Mouse (Mus musculus): ENCODE results near the gene Dnah2. TPM values are rescaled to one million over a fixed set of nuclear protein-coding genes. Genes with fewer than 3 reads are reported as not detected.

Dnah2 gene
- polyA plus RNA-seq, 1 experiment from 2014 or later = 6.2 TPM

DNA sequence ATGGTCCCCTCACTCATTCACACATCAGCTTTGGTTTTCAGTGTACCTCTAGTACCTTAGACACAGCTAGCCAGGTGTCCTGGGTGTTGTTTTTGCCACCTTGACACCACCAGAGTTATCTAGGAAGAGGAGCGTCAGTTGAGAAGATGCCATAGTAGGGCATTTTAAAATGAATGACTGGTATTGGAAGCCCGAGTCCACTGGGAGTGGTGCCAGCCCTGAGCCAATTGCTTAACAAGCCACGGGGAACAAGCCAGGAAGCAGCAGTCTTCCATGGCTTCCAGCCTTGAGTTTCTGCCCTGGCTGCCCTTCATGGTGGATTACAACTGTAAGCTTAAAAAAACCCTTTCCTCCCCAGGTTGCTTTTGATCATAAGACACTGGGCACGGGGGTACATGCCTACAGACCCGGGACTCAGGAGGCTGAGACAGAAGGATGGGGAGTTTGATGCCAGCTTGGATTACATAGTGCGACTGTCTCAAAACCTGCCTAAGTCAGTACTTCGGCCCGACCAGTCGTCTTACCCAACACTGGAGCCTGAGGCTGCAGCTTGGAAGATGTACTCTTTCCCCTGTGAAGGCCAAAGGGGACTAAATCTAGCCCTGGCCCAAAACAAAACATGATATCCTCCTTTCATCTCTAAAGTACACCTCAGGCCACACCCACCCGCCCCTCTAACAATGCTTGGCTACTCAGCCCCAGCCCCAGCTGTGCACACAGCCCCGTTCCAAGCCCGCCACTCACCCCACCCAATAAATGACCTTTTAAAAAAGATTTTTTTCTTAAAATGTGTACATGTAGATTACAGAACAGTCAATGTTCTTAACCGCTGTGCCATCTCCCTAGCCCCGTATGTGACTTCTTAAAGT is 159.1 kb downstream of the Dnah2 start:
- no peaks in the 10 kb centered on the region for H3K27me3 ChIP-seq (replicated peaks; ENCODE audit: control insufficient read depth, insufficient read depth, low read length)
- peak; percentile 26 for ATAC-seq (ENCODE audit: low read depth)
- peak overlapping the region; percentile 23; the same call in 1 of the 2 replicates for H3K4me2 ChIP-seq (ENCODE audit: low read depth, low read length)
- no peak for DNase-seq (ENCODE audit: low spot score)
- no peak overlapping the region for H3K27ac ChIP-seq (replicated peaks; ENCODE audit: low read depth, low read length)
- H3K4me1 ChIP-seq (ENCODE audit: control insufficient read depth, insufficient read depth, low read length) = peaks cover 7% of the 10 kb centered on the region; the same call in 1 of the 2 replicates
- H3K9me3 ChIP-seq (ENCODE audit: control insufficient read depth, low read length) = no peaks in the 10 kb centered on the region
- 0 out of 2 replicates have a peak, but pooled peaks cover 4% of the 10 kb centered on the region for H3K36me3 ChIP-seq (ENCODE audit: control insufficient read depth, insufficient read depth, low read length)
- 55% methylated on average over 14 of the region's 14 CpGs for WGBS
- no peak overlapping the region for H3K4me3 ChIP-seq (ENCODE audit: low read depth, low read length)
- 0 out of 2 replicates have a peak overlapping the region, but pooled peaks have one; percentile 25 for H3K9ac ChIP-seq (ENCODE audit: low read depth, low read length)

DNA sequence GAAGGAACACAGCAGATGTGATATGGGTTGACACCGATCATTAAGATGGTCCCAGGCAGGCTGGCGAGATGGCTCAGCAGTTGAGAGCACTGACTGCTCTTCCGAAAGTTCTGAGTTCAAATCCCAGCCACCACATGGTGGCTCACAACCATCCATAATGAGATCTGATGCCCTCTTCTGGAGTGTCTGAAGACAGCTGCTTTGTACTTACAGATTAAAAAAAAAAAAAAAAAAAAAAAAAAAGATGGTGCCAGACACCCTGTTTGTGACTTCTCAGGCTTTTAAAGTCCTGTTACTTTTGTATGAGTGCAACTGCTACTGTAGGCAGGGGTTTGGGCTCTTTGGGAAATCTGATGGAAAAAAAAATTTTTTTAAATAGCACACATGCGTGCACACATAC is 160.2 kb downstream of the Dnah2 start:
- H3K4me3 ChIP-seq (ENCODE audit: low read depth, low read length) = no peak overlapping the region
- WGBS = 91% methylated on average over 4 of the region's 4 CpGs
- H3K27ac ChIP-seq (replicated peaks; ENCODE audit: low read depth, low read length) = no peak overlapping the region
- H3K9ac ChIP-seq (ENCODE audit: low read depth, low read length) = no peak overlapping the region
- no peak overlapping the region for H3K4me2 ChIP-seq (ENCODE audit: low read depth, low read length)
- peaks cover 7% of the 10 kb centered on the region; the same call in 1 of the 2 replicates for H3K4me1 ChIP-seq (ENCODE audit: control insufficient read depth, insufficient read depth, low read length)
- ATAC-seq (ENCODE audit: low read depth) = no peak
- 0 out of 2 replicates have a peak, but pooled peaks cover 4% of the 10 kb centered on the region for H3K36me3 ChIP-seq (ENCODE audit: control insufficient read depth, insufficient read depth, low read length)
- no peak for DNase-seq (ENCODE audit: low spot score)
- H3K9me3 ChIP-seq (ENCODE audit: control insufficient read depth, low read length) = no peaks in the 10 kb centered on the region
- no peaks in the 10 kb centered on the region for H3K27me3 ChIP-seq (replicated peaks; ENCODE audit: control insufficient read depth, insufficient read depth, low read length)

DNA sequence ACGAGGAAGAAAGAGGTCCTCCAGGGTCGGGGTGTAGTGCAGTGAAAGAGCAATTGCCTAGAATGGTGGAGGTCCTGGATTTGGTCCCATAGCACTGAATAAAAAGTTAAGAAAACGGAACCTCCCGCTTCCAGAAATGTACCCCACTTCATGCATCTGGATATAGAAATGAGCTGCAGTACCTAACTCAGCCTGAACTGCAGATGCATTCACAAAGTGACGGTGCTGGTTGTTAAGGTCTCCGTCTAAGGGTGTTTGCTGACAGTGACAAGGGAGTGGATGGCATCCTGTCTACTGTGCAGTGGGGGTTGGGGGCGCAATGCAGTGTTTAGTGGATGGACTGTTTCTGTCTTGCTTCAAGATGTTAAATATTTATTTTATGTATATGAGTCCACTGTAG is 162.2 kb downstream of the Dnah2 start:
- H3K4me1 ChIP-seq (ENCODE audit: control insufficient read depth, insufficient read depth, low read length) = peaks cover 10% of the 10 kb centered on the region
- H3K9me3 ChIP-seq (ENCODE audit: control insufficient read depth, low read length) = no peaks in the 10 kb centered on the region
- H3K4me3 ChIP-seq (ENCODE audit: low read depth, low read length) = no peak overlapping the region
- ATAC-seq (ENCODE audit: low read depth) (no peak), DNase-seq (ENCODE audit: low spot score) (no peak)
- H3K36me3 ChIP-seq (ENCODE audit: control insufficient read depth, insufficient read depth, low read length) = no peaks in the 10 kb centered on the region
- H3K9ac ChIP-seq (ENCODE audit: low read depth, low read length) = no peak overlapping the region
- WGBS = 78% methylated on average over 7 of the region's 7 CpGs
- no peak overlapping the region for H3K27ac ChIP-seq (replicated peaks; ENCODE audit: low read depth, low read length)
- no peak overlapping the region for H3K4me2 ChIP-seq (ENCODE audit: low read depth, low read length)
- H3K27me3 ChIP-seq (replicated peaks; ENCODE audit: control insufficient read depth, insufficient read depth, low read length) = no peaks in the 10 kb centered on the region

GRCm38 (mm10) chr11:69384979-69385378 is 163.9 kb downstream of the Dnah2 start:
- WGBS = 70% methylated on average over 6 of the region's 6 CpGs
- Histone ChIP-seq H3K9me3 (ENCODE audit: control insufficient read depth, low read length) (no peaks in the 10 kb centered on the region), H3K36me3 (ENCODE audit: control insufficient read depth, insufficient read depth, low read length) (no peaks in the 10 kb centered on the region), H3K9ac (ENCODE audit: low read depth, low read length) (no peak overlapping the region), H3K27me3 (replicated peaks; ENCODE audit: control insufficient read depth, insufficient read depth, low read length) (no peaks in the 10 kb centered on the region), H3K4me2 (ENCODE audit: low read depth, low read length) (no peak overlapping the region), H3K27ac (replicated peaks; ENCODE audit: low read depth, low read length) (no peak overlapping the region), H3K4me3 (ENCODE audit: low read depth, low read length) (no peak overlapping the region), H3K4me1 (ENCODE audit: control insufficient read depth, insufficient read depth, low read length) (peaks cover 7% of the 10 kb centered on the region)
- no peak for ATAC-seq (ENCODE audit: low read depth)
- DNase-seq (ENCODE audit: low spot score) = no peak

DNA sequence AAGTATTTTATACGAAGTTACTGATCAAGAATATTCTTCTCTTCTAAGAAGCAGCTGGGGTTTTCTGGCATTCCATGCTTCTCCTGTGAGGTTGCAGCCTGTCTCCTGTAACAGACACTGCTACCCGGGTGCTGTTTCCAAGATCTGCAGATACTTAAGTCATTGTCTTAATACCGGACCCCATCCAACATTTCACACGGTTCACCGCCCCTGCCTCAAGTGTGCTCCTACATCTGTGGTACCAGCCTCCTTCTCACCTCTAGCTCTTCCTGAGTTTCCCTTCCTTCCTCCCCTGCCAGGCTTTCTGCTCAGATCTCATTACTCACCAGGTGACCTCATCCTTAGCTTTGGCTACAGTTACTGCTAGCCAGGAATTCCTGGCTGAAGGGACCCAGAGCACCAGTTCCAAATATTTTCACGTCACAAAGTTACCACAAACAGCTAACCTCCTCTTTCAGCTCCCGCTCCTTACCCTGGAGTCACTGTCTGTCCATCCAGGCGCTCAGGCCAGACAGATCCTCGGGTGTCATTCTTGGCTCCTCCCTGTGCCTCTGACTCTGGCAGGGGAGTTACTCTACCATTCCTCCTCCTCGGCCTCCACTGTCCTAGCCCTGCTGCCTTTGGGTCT is 166.3 kb downstream of the Dnah2 start:
- DNase-seq (ENCODE audit: low spot score) (no peak), ATAC-seq (ENCODE audit: low read depth) (peak; percentile 28)
- 57% methylated on average over 10 of the region's 10 CpGs for WGBS
- H3K4me3 ChIP-seq (ENCODE audit: low read depth, low read length) = no peak overlapping the region
- H3K27me3 ChIP-seq (replicated peaks; ENCODE audit: control insufficient read depth, insufficient read depth, low read length) = no peaks in the 10 kb centered on the region
- H3K4me1 ChIP-seq (ENCODE audit: control insufficient read depth, insufficient read depth, low read length) = peaks cover 4% of the 10 kb centered on the region; the same call in 1 of the 2 replicates
- no peak overlapping the region for H3K4me2 ChIP-seq (ENCODE audit: low read depth, low read length)
- 0 out of 2 replicates have a peak overlapping the region, but pooled peaks have one; percentile 15 for H3K27ac ChIP-seq (replicated peaks; ENCODE audit: low read depth, low read length)
- H3K9ac ChIP-seq (ENCODE audit: low read depth, low read length) = 0 out of 2 replicates have a peak overlapping the region, but pooled peaks have one; percentile 9
- no peaks in the 10 kb centered on the region for H3K36me3 ChIP-seq (ENCODE audit: control insufficient read depth, insufficient read depth, low read length)
- H3K9me3 ChIP-seq (ENCODE audit: control insufficient read depth, low read length) = no peaks in the 10 kb centered on the region

GRCm38 (mm10) chr11:69381356-69381755 is 167.6 kb downstream of the Dnah2 start:
- ATAC-seq (ENCODE audit: low read depth) (no peak), DNase-seq (ENCODE audit: low spot score) (no peak)
- WGBS = 87% methylated on average over 6 of the region's 6 CpGs
- Histone ChIP-seq H3K27me3 (replicated peaks; ENCODE audit: control insufficient read depth, insufficient read depth, low read length) (no peaks in the 10 kb centered on the region), H3K27ac (replicated peaks; ENCODE audit: low read depth, low read length) (no peak overlapping the region), H3K4me1 (ENCODE audit: control insufficient read depth, insufficient read depth, low read length) (peaks cover 4% of the 10 kb centered on the region; the same call in 1 of the 2 replicates), H3K4me2 (ENCODE audit: low read depth, low read length) (no peak overlapping the region), H3K36me3 (ENCODE audit: control insufficient read depth, insufficient read depth, low read length) (peaks cover under 1% of the 10 kb centered on the region; the same call in 1 of the 2 replicates), H3K4me3 (ENCODE audit: low read depth, low read length) (no peak overlapping the region), H3K9ac (ENCODE audit: low read depth, low read length) (no peak overlapping the region), H3K9me3 (ENCODE audit: control insufficient read depth, low read length) (no peaks in the 10 kb centered on the region)

GRCm38 (mm10) chr11:69379600-69379999 is 169.3 kb downstream of the Dnah2 start:
- Histone ChIP-seq H3K4me3 (ENCODE audit: low read depth, low read length) (no peak overlapping the region), H3K27ac (replicated peaks; ENCODE audit: low read depth, low read length) (no peak overlapping the region), H3K27me3 (replicated peaks; ENCODE audit: control insufficient read depth, insufficient read depth, low read length) (no peaks in the 10 kb centered on the region), H3K4me2 (ENCODE audit: low read depth, low read length) (no peak overlapping the region), H3K9me3 (ENCODE audit: control insufficient read depth, low read length) (no peaks in the 10 kb centered on the region), H3K9ac (ENCODE audit: low read depth, low read length) (no peak overlapping the region), H3K4me1 (ENCODE audit: control insufficient read depth, insufficient read depth, low read length) (peaks cover 4% of the 10 kb centered on the region; the same call in 1 of the 2 replicates), H3K36me3 (ENCODE audit: control insufficient read depth, insufficient read depth, low read length) (peaks cover 6% of the 10 kb centered on the region; the same call in 1 of the 2 replicates)
- no peak for ATAC-seq (ENCODE audit: low read depth)
- 85% methylated on average over 3 of the region's 3 CpGs for WGBS
- DNase-seq (ENCODE audit: low spot score) = no peak

- Histone ChIP-seq H3K4me3 (ENCODE audit: low read depth, low read length) (no peak overlapping the region), H3K27me3 (replicated peaks; ENCODE audit: control insufficient read depth, insufficient read depth, low read length) (no peaks in the 10 kb centered on the region), H3K9ac (ENCODE audit: low read depth, low read length) (no peak overlapping the region), H3K4me1 (ENCODE audit: control insufficient read depth, insufficient read depth, low read length) (peaks cover 1% of the 10 kb centered on the region; the same call in 1 of the 2 replicates), H3K9me3 (ENCODE audit: control insufficient read depth, low read length) (no peaks in the 10 kb centered on the region), H3K36me3 (ENCODE audit: control insufficient read depth, insufficient read depth, low read length) (peaks cover 23% of the 10 kb centered on the region), H3K27ac (replicated peaks; ENCODE audit: low read depth, low read length) (no peak overlapping the region), H3K4me2 (ENCODE audit: low read depth, low read length) (no peak overlapping the region)
- ATAC-seq (ENCODE audit: low read depth) (no peak), DNase-seq (ENCODE audit: low spot score) (no peak)
- WGBS = 71% methylated on average over 3 of the region's 3 CpGs
Observed at GRCm38 (mm10) chr11:69377766-69378165, 171.1 kb downstream of the Dnah2 start.
